Mouse (Mus musculus) kidney, embryonic 15.5 days (tissue): ENCODE measurements around the gene Gng12. TPM values are rescaled to one million over a fixed set of nuclear protein-coding genes. Genes with fewer than 3 reads are reported as not detected.

Source experiments
- ATAC-seq: fragments of 200-750 bp; cut with Nextera tagmentation; replicated peaks from 2 replicates; pipeline ENCODE4 v1.8.0; 2017; ENCODE audit warnings: moderate TSS enrichment; ENCODE audit not compliant: low FRiP score
- H3K27ac ChIP-seq: fragments of 300-500 bp; sonication (generic); 2 replicates; pipeline ENCODE4 v1.5.1; 2015; ENCODE audit warnings: mild to moderate bottlenecking, inconsistent platforms
- H3K27me3 ChIP-seq: fragments of 300-500 bp; sonication (generic); 2 replicates; pipeline ENCODE4 v1.6.1; 2015; ENCODE audit warnings: inconsistent platforms
- H3K36me3 ChIP-seq: fragments of 300-500 bp; sonication (generic); 2 replicates; pipeline ENCODE4 v1.6.1; 2015; ENCODE audit warnings: inconsistent platforms
- H3K4me1 ChIP-seq: fragments of 300-500 bp; sonication (generic); 2 replicates; pipeline ENCODE4 v1.6.1; 2015; ENCODE audit warnings: inconsistent platforms
- H3K4me2 ChIP-seq: fragments of 300-500 bp; sonication (generic); 2 replicates; pipeline ENCODE4 v1.6.1; 2015; ENCODE audit warnings: moderate library complexity, mild to moderate bottlenecking, inconsistent platforms
- H3K4me3 ChIP-seq: fragments of 300-500 bp; sonication (generic); replicated peaks from 2 replicates; pipeline ENCODE4 v1.5.1; 2015; ENCODE audit warnings: mild to moderate bottlenecking, inconsistent platforms
- H3K9ac ChIP-seq: fragments of 300-500 bp; sonication (generic); 2 replicates; pipeline ENCODE4 v1.6.1; 2015; ENCODE audit warnings: mild to moderate bottlenecking, inconsistent platforms
- H3K9me3 ChIP-seq: fragments of 300-500 bp; sonication (generic); replicated peaks from 2 replicates; pipeline ENCODE4 v1.6.1; 2016; ENCODE audit warnings: inconsistent platforms
- WGBS: fragments of 180-500 bp; shearing (Covaris S2); methylation state at CpG from one replicate; pipeline ENCODE4 v1.1.7; 2015; ENCODE audit warnings: mixed read lengths; 5-methylcytosine and 5-hydroxymethylcytosine counted together
- polyA plus RNA-seq: library from polyadenylated mRNA; unstranded; fragments of >200 nt; fragmentation: Nextera tagmentation; extraction: Ambion mirVana; gene quantifications from 2 replicates; pipeline ENCODE4 v1.2.1, GENCODE M21; 2015

The Gng12 gene
- polyA plus RNA-seq, 1 experiment from 2014 or later: 95.7 TPM

- Histone ChIP-seq H3K4me2 (peak overlapping the region; percentile 86), H3K4me1 (peaks cover 22% of the 10 kb centered on the region), H3K9ac (no peak overlapping the region), H3K27ac (0 out of 2 replicates have a peak overlapping the region, but pooled peaks have one; percentile 84), H3K36me3 (no peaks in the 10 kb centered on the region), H3K9me3 (no peaks in the 10 kb centered on the region), H3K27me3 (no peaks in the 10 kb centered on the region), H3K4me3 (peak overlapping the region; percentile 93)
- WGBS: 53% methylated on average over 4 of the region's 4 CpGs
- ATAC-seq: no peak
Measured at GRCm38 (mm10) chr6:66897994-66898393, 1.8 kb downstream of the Gng12 start.

GRCm38 (mm10) chr6:66901926-66902325 lies 5.7 kb downstream of the Gng12 start:
- Histone ChIP-seq H3K27me3 (no peaks in the 10 kb centered on the region), H3K36me3 (no peaks in the 10 kb centered on the region), H3K9ac (no peak overlapping the region), H3K4me2 (no peak overlapping the region), H3K27ac (no peak overlapping the region), H3K4me3 (no peak overlapping the region), H3K9me3 (no peaks in the 10 kb centered on the region), H3K4me1 (peaks cover 31% of the 10 kb centered on the region)
- ATAC-seq: no peak
- 91% methylated on average over 5 of the region's 5 CpGs for WGBS

- Histone ChIP-seq H3K27me3 (no peaks in the 10 kb centered on the region), H3K9ac (no peak overlapping the region), H3K4me2 (no peak overlapping the region), H3K9me3 (no peaks in the 10 kb centered on the region), H3K36me3 (no peaks in the 10 kb centered on the region), H3K27ac (no peak overlapping the region), H3K4me3 (no peak overlapping the region), H3K4me1 (peaks cover 24% of the 10 kb centered on the region)
- ATAC-seq: no peak
- WGBS: 83% methylated on average over 9 of the region's 9 CpGs
Measured at GRCm38 (mm10) chr6:66903206-66903605, 7.0 kb downstream of the Gng12 start.

- ATAC-seq: no peak
- Histone ChIP-seq H3K4me2 (no peak overlapping the region), H3K9ac (no peak overlapping the region), H3K4me1 (peaks cover 29% of the 10 kb centered on the region), H3K27me3 (no peaks in the 10 kb centered on the region), H3K4me3 (no peak overlapping the region), H3K27ac (no peak overlapping the region), H3K9me3 (no peaks in the 10 kb centered on the region), H3K36me3 (no peaks in the 10 kb centered on the region)
- 58% methylated on average over 6 of the region's 6 CpGs for WGBS
Measured at GRCm38 (mm10) chr6:66903720-66904119, 7.5 kb downstream of the Gng12 start.

GRCm38 (mm10) chr6:66906244-66906643 lies 10.0 kb downstream of the Gng12 start:
- H3K36me3 ChIP-seq: no peaks in the 10 kb centered on the region
- H3K27ac ChIP-seq: no peak overlapping the region
- no peak overlapping the region for H3K9ac ChIP-seq
- H3K4me2 ChIP-seq: no peak overlapping the region
- H3K4me1 ChIP-seq: peaks cover 43% of the 10 kb centered on the region
- WGBS: 96% methylated on average over 1 of the region's 1 CpGs
- no peak overlapping the region for H3K4me3 ChIP-seq
- ATAC-seq: no peak
- H3K27me3 ChIP-seq: no peaks in the 10 kb centered on the region
- no peaks in the 10 kb centered on the region for H3K9me3 ChIP-seq

GRCm38 (mm10) chr6:66908327-66908973 lies 12.3 kb downstream of the Gng12 start:
- Histone ChIP-seq H3K36me3 (no peaks in the 10 kb centered on the region), H3K4me2 (no peak overlapping the region), H3K9ac (no peak overlapping the region), H3K4me1 (peaks cover 43% of the 10 kb centered on the region), H3K27me3 (no peaks in the 10 kb centered on the region), H3K27ac (no peak overlapping the region), H3K4me3 (no peak overlapping the region), H3K9me3 (no peaks in the 10 kb centered on the region)
- 56% methylated on average over 5 of the region's 5 CpGs for WGBS
- no peak for ATAC-seq

GRCm38 (mm10) chr6:66910493-66911435 lies 14.6 kb downstream of the Gng12 start:
- Histone ChIP-seq H3K4me2 (peak overlapping the region; percentile 15; the same call in 1 of the 2 replicates), H3K9ac (no peak overlapping the region), H3K9me3 (no peaks in the 10 kb centered on the region), H3K36me3 (no peaks in the 10 kb centered on the region), H3K27me3 (no peaks in the 10 kb centered on the region), H3K4me1 (peaks cover 33% of the 10 kb centered on the region), H3K4me3 (no peak overlapping the region), H3K27ac (peak overlapping the region; percentile 90)
- peak; percentile 95 for ATAC-seq
- WGBS: 32% methylated on average over 11 of the region's 11 CpGs

GRCm38 (mm10) chr6:66913355-66913754 lies 17.2 kb downstream of the Gng12 start:
- H3K4me3 ChIP-seq: no peak overlapping the region
- no peaks in the 10 kb centered on the region for H3K9me3 ChIP-seq
- no peak overlapping the region for H3K9ac ChIP-seq
- no peak overlapping the region for H3K27ac ChIP-seq
- H3K4me2 ChIP-seq: no peak overlapping the region
- 88% methylated on average over 1 of the region's 1 CpGs for WGBS
- no peak for ATAC-seq
- H3K27me3 ChIP-seq: no peaks in the 10 kb centered on the region
- peaks cover 28% of the 10 kb centered on the region for H3K4me1 ChIP-seq
- H3K36me3 ChIP-seq: no peaks in the 10 kb centered on the region

GRCm38 (mm10) chr6:66915592-66915991 lies 19.4 kb downstream of the Gng12 start:
- 92% methylated on average over 2 of the region's 2 CpGs for WGBS

GRCm38 (mm10) chr6:66917032-66917431 lies 20.8 kb downstream of the Gng12 start:
- Histone ChIP-seq H3K36me3 (no peaks in the 10 kb centered on the region), H3K9ac (no peak overlapping the region), H3K27ac (no peak overlapping the region), H3K9me3 (no peaks in the 10 kb centered on the region), H3K4me1 (peaks cover 3% of the 10 kb centered on the region), H3K4me3 (no peak overlapping the region), H3K4me2 (no peak overlapping the region), H3K27me3 (no peaks in the 10 kb centered on the region)
- 88% methylated on average over 7 of the region's 7 CpGs for WGBS
- no peak for ATAC-seq

More at GRCm38 (mm10) chr6:66915592-66915991, 19.4 kb downstream of the Gng12 start:
- H3K36me3 ChIP-seq: no peaks in the 10 kb centered on the region
- peaks cover 13% of the 10 kb centered on the region for H3K4me1 ChIP-seq
- no peaks in the 10 kb centered on the region for H3K27me3 ChIP-seq
- no peak overlapping the region for H3K4me2 ChIP-seq
- no peak overlapping the region for H3K4me3 ChIP-seq
- no peak overlapping the region for H3K9ac ChIP-seq
- no peaks in the 10 kb centered on the region for H3K9me3 ChIP-seq
- no peak for ATAC-seq
- no peak overlapping the region for H3K27ac ChIP-seq

- Histone ChIP-seq H3K27me3 (no peaks in the 10 kb centered on the region), H3K9me3 (no peaks in the 10 kb centered on the region), H3K9ac (no peak overlapping the region), H3K27ac (no peak overlapping the region), H3K36me3 (no peaks in the 10 kb centered on the region), H3K4me1 (peaks cover 7% of the 10 kb centered on the region), H3K4me3 (no peak overlapping the region), H3K4me2 (no peak overlapping the region)
- 90% methylated on average over 4 of the region's 4 CpGs for WGBS
- ATAC-seq: no peak
Measured at GRCm38 (mm10) chr6:66920786-66921185, 24.6 kb downstream of the Gng12 start.

GRCm38 (mm10) chr6:66921755-66922154 lies 25.6 kb downstream of the Gng12 start:
- Histone ChIP-seq H3K4me3 (no peak overlapping the region), H3K27ac (no peak overlapping the region), H3K9ac (no peak overlapping the region), H3K4me2 (no peak overlapping the region), H3K9me3 (no peaks in the 10 kb centered on the region), H3K4me1 (peaks cover 16% of the 10 kb centered on the region), H3K36me3 (no peaks in the 10 kb centered on the region), H3K27me3 (no peaks in the 10 kb centered on the region)
- 83% methylated on average over 4 of the region's 4 CpGs for WGBS
- no peak for ATAC-seq
